Mouse (Mus musculus) heart, postnatal 0 days (tissue): Measurements from ENCODE around the gene Snrnp70.

Experiments used
- CTCF ChIP-seq: IDR thresholded peaks from 2 replicates; pipeline ENCODE4 v1.5.1; 2016; ENCODE audit warnings: antibody characterized with exemption, control low read depth, low read depth
- EP300 ChIP-seq: IDR thresholded peaks from 2 replicates; pipeline ENCODE4 v1.6.1; 2016; ENCODE audit warnings: antibody characterized with exemption, low read depth

GRCm38 (mm10) chr7:45386077-45386476 lies 9.5 kb downstream of the Snrnp70 start:
- peak; percentile 17; the same call in 1 of the 2 replicates for TF ChIP-seq CTCF
- no peak for TF ChIP-seq EP300
